Mouse (Mus musculus) midbrain, postnatal 0 days (tissue): Measurements from ENCODE around the gene Cstf1. TPM values are rescaled to one million over a fixed set of nuclear protein-coding genes. Genes with fewer than 3 reads are reported as not detected.

Source experiments
- ATAC-seq: fragments of 200-750 bp; cut with Nextera tagmentation; 2 replicates; pipeline ENCODE4 v1.8.0; 2017; ENCODE audit warnings: moderate number of reproducible peaks, mild to moderate bottlenecking, moderate TSS enrichment, moderate library complexity; ENCODE audit not compliant: low FRiP score
- DNase-seq: peaks from one replicate; pipeline ENCODE4 v3.0.0-alpha.2; 2015; ENCODE audit warnings: low spot score
- H3K27ac ChIP-seq: fragments of 300-500 bp; sonication (generic); 2 replicates; pipeline ENCODE4 v1.5.1; 2014; ENCODE audit warnings: low read depth, mild to moderate bottlenecking, low read length, mixed read lengths
- H3K27me3 ChIP-seq: fragments of 300-500 bp; sonication (generic); 2 replicates; pipeline ENCODE4 v1.6.1; 2014; ENCODE audit warnings: low read length, control low read depth, mixed read lengths; ENCODE audit not compliant: insufficient read depth
- H3K36me3 ChIP-seq: fragments of 300-500 bp; sonication (generic); 2 replicates; pipeline ENCODE4 v1.6.1; 2014; ENCODE audit warnings: low read length, control low read depth, mixed read lengths; ENCODE audit not compliant: insufficient read depth
- H3K4me1 ChIP-seq: fragments of 300-500 bp; sonication (generic); 2 replicates; pipeline ENCODE4 v1.6.1; 2014; ENCODE audit warnings: mild to moderate bottlenecking, control low read depth, antibody characterized with exemption, low read length, mixed read lengths; ENCODE audit not compliant: insufficient read depth
- H3K4me2 ChIP-seq: fragments of 300-500 bp; sonication (generic); 2 replicates; pipeline ENCODE4 v1.6.1; 2014; ENCODE audit warnings: low read depth, mild to moderate bottlenecking, low read length, mixed read lengths; ENCODE audit not compliant: poor library complexity, severe bottlenecking
- H3K4me3 ChIP-seq: fragments of 300-500 bp; sonication (generic); 2 replicates; pipeline ENCODE4 v1.5.1; 2014; ENCODE audit warnings: low read depth, mild to moderate bottlenecking, low read length, moderate library complexity
- H3K9ac ChIP-seq: fragments of 300-500 bp; sonication (generic); replicated peaks from 2 replicates; pipeline ENCODE4 v1.6.1; 2014; ENCODE audit warnings: mild to moderate bottlenecking, low read length, moderate library complexity, mixed read lengths; ENCODE audit not compliant: poor library complexity, severe bottlenecking
- H3K9me3 ChIP-seq: fragments of 300-500 bp; sonication (generic); 2 replicates; pipeline ENCODE4 v1.6.1; 2016; ENCODE audit warnings: low read length, control low read depth
- CTCF ChIP-seq: IDR thresholded peaks from 2 replicates; pipeline ENCODE4 v1.5.1; 2016; ENCODE audit warnings: antibody characterized with exemption, mild to moderate bottlenecking
- WGBS: fragments of 180-500 bp; shearing (Covaris S2); extraction: QIAGEN DNeasy Blood & Tissue Kit; methylation state at CpG from one replicate; pipeline ENCODE4 v1.1.7; 2014; 5-methylcytosine and 5-hydroxymethylcytosine counted together
- polyA plus RNA-seq: library from polyadenylated mRNA; unstranded; fragments of >200 nt; fragmentation: Nextera tagmentation; extraction: Ambion mirVana; gene quantifications from 2 replicates; pipeline ENCODE4 v1.2.1, GENCODE M21; 2015
- total RNA-seq: library from RNA; depleted of rRNA; stranded (reverse); fragments of >200 nt; gene quantifications from 2 replicates; pipeline ENCODE4 v1.2.3, GENCODE M21; 2014

The Cstf1 gene
- total and polyA plus RNA-seq, 2 experiments from 2014 or later, result 27.0 to 28.0 TPM

DNA sequence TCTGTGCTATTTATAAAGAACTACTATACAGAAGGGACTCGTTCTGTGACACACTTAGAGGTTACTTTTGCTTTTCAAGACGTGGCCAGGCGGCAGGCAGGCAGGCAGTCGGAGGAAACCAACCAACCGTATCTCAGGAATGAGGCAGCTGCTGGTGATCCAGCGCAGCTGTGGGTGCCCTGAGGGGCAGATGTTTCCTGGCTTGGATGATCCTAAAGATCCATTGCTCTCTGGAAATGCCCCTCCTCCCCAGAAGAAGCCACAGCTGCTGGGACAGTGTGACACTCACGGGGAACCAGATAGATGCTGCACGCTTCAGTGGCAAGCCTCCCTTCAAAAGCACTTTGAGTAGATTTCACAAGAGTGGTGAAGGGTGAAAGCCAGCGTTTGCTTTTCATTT lies 42.0 kb downstream of the Cstf1 start:
- no peaks in the 10 kb centered on the region for H3K36me3 ChIP-seq
- H3K4me1 ChIP-seq, result no peaks in the 10 kb centered on the region
- peak overlapping the region; percentile 26; the same call in 1 of the 2 replicates for H3K4me2 ChIP-seq
- H3K9ac ChIP-seq, result no peak overlapping the region
- TF ChIP-seq CTCF, result no peak
- no peaks in the 10 kb centered on the region for H3K9me3 ChIP-seq
- H3K27ac ChIP-seq, result no peak overlapping the region
- no peak overlapping the region for H3K4me3 ChIP-seq
- DNase-seq (peak; percentile 54), ATAC-seq (0 out of 2 replicates have a peak, but pooled peaks have one; percentile 23)
- H3K27me3 ChIP-seq, result no peaks in the 10 kb centered on the region
- 8% methylated on average over 9 of the region's 9 CpGs for WGBS

DNA sequence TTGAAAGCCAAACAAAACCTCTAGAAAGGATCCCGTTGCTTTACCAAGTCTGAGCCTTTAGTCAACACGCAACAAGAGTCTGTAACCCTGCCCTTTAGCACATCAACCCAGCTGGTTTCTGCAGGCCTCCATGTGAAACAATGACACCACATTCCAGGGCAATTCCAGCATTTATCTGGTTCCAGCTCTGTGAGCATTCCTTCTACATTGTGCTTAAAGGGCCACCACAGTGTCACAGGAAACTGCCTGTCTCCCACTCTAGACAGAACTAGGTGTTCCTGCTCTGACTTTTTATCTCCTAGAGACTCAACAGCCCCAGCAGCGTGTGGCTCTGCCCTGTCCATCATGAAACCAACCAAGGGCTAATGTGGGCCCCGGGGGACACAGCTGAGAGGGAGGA lies 42.8 kb downstream of the Cstf1 start:
- H3K4me2 ChIP-seq, result no peak overlapping the region
- H3K9me3 ChIP-seq, result no peaks in the 10 kb centered on the region
- TF ChIP-seq CTCF, result no peak
- ATAC-seq (no peak), DNase-seq (no peak)
- H3K9ac ChIP-seq, result no peak overlapping the region
- no peak overlapping the region for H3K27ac ChIP-seq
- H3K27me3 ChIP-seq, result no peaks in the 10 kb centered on the region
- H3K36me3 ChIP-seq, result no peaks in the 10 kb centered on the region
- no peak overlapping the region for H3K4me3 ChIP-seq
- H3K4me1 ChIP-seq, result no peaks in the 10 kb centered on the region
- WGBS, result 28% methylated on average over 4 of the region's 4 CpGs

DNA sequence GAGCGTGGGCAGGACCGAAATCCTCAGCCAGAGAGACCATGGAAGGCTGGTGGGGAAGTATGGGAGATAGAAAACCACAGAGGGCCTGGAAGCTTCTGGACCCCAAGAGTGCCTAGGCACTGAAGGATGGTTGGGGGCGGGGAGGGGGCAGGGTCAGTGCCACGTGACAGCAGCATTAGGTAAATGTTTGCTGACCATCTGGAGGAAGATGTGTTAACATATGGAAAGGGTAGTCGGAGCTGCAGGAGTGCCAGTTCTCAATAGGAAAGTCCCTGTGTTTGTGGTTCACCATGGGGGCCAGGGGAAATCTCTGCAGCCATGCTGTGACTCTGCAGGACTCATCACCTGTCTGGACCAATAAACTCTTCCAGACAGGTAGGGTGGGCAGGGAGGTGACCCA lies 43.4 kb downstream of the Cstf1 start:
- 54% methylated on average over 5 of the region's 5 CpGs for WGBS
- no peak for ATAC-seq

DNA sequence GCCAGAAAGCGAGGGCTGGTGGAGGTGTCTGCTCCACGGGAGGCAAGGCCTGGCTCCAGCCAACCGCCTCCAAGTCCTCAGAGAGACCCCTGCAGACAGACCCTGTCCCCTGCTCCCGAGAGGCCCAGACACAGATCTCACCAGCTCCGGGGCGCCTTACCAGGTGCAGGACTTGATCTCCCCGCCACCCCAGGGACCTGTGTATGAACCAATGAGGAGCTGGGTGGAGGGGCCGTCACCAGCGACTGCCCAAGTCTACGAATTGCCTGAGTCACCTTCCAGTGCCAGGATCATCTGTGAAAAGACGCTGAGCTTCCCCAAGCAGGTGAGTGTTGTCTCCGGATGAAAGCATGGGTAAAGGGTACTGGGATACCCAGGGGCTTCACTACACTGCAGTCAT lies 45.7 kb downstream of the Cstf1 start:
- TF ChIP-seq CTCF, result no peak
- ATAC-seq (no peak), DNase-seq (no peak)
- Histone ChIP-seq H3K27me3 (no peaks in the 10 kb centered on the region), H3K9ac (no peak overlapping the region), H3K27ac (no peak overlapping the region), H3K4me3 (no peak overlapping the region), H3K4me1 (no peaks in the 10 kb centered on the region), H3K9me3 (no peaks in the 10 kb centered on the region), H3K4me2 (no peak overlapping the region), H3K36me3 (no peaks in the 10 kb centered on the region)
- WGBS, result 64% methylated on average over 12 of the region's 12 CpGs

More for the DNA sequence above, 43.4 kb downstream of the Cstf1 start:
- H3K4me1 ChIP-seq, result no peaks in the 10 kb centered on the region
- no peak overlapping the region for H3K27ac ChIP-seq
- no peak for DNase-seq
- no peak overlapping the region for H3K4me2 ChIP-seq
- no peaks in the 10 kb centered on the region for H3K36me3 ChIP-seq
- H3K4me3 ChIP-seq, result no peak overlapping the region
- H3K27me3 ChIP-seq, result no peaks in the 10 kb centered on the region
- no peak for TF ChIP-seq CTCF
- H3K9me3 ChIP-seq, result no peaks in the 10 kb centered on the region
- H3K9ac ChIP-seq, result no peak overlapping the region

DNA sequence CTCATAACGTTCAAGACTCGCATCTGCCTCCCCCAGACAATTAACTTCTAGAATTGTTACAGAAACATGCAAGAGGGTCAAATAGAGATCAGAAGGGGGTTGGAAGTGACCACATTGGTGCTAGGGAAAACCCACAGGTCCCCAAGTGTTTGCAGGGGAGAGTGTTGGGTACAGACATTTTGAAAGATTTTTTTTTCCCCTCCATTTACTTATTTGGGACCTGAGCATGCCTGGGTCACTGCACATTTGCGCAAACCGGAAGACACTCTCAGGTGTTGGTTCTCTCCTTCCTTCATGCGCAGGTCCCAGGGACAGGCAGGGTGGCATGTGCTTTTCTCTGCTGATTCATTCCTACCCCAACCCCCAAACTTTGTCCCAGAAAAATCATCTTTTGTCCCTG lies 46.4 kb downstream of the Cstf1 start:
- DNase-seq (no peak), ATAC-seq (no peak)
- TF ChIP-seq CTCF, result no peak
- Histone ChIP-seq H3K4me2 (no peak overlapping the region), H3K9ac (no peak overlapping the region), H3K4me1 (no peaks in the 10 kb centered on the region), H3K9me3 (no peaks in the 10 kb centered on the region), H3K27ac (no peak overlapping the region), H3K36me3 (no peaks in the 10 kb centered on the region), H3K4me3 (no peak overlapping the region), H3K27me3 (no peaks in the 10 kb centered on the region)
- 91% methylated on average over 5 of the region's 5 CpGs for WGBS

DNA sequence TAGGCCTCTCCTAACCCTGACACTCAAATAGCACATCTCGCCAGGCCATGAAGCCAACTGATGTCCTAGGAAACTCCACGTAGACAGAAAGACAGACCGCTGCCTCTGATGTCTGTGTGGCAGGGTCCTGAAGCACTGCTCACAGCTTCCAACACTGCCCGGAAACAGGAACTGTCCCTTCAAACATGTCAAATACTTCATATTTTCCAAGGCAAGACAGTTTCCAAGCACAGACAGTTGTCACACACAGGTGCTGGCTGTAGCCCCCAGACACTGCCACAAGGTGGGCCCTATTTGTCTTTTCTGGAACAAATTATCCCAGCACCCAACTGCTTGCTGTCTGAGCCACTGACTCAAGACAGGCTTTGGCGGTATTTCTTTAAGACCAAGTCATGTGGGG lies 47.7 kb downstream of the Cstf1 start:
- TF ChIP-seq CTCF, result no peak
- no peak overlapping the region for H3K4me3 ChIP-seq
- WGBS, result 83% methylated on average over 5 of the region's 5 CpGs
- no peaks in the 10 kb centered on the region for H3K27me3 ChIP-seq
- H3K9me3 ChIP-seq, result no peaks in the 10 kb centered on the region
- H3K4me1 ChIP-seq, result no peaks in the 10 kb centered on the region
- H3K36me3 ChIP-seq, result no peaks in the 10 kb centered on the region
- no peak overlapping the region for H3K4me2 ChIP-seq
- H3K9ac ChIP-seq, result no peak overlapping the region
- DNase-seq (no peak), ATAC-seq (no peak)
- H3K27ac ChIP-seq, result no peak overlapping the region
